Mouse (Mus musculus) layer of hippocampus, adult 9-11 months (tissue): Measurements from ENCODE around the gene Cwc25.
"Not testable (repeated sequence)": the region's sequence is repeated elsewhere in the genome, so short reads cannot be mapped to it uniquely, and the experiment has no call there.

Experiments used
- DNase-seq: peaks from one replicate; pipeline ENCODE4 v3.0.0; 2022

Gene Cwc25

DNA sequence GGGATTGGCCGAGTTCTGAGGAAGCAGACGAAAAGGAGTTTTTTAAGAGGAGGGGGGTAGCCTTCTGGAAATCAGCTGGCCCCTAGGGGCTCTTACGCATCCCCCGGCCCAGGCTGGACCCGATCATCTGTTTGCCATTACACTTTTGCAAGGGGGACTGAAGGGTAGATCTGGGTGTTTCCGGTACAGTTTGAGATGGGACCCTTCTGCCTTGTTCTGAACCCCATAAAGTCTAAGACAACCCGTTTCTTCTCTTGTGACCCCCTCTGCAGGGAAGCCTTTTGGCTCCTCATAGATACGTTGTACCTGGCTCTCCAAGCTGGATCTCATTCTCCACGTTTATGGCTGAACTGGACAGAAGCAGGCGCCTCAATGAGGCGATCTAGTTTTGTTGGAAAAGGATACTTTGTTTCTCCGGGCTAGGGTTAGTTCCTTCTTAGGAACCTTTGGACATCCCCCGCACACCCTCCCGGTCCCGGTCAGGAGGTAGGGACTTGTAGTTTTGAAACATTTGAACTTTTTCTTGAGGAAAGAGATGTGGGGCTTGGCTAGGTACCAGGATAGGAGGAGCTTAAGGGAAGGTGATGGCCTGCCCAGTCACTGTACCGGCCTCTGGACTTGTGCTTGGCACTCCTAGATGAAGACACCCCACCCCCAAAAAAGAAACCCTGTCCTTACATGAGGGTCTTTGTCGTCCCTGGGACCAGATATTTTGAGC lies 34.5 kb upstream of the Cwc25 start:
- DNase-seq = no peak

DNA sequence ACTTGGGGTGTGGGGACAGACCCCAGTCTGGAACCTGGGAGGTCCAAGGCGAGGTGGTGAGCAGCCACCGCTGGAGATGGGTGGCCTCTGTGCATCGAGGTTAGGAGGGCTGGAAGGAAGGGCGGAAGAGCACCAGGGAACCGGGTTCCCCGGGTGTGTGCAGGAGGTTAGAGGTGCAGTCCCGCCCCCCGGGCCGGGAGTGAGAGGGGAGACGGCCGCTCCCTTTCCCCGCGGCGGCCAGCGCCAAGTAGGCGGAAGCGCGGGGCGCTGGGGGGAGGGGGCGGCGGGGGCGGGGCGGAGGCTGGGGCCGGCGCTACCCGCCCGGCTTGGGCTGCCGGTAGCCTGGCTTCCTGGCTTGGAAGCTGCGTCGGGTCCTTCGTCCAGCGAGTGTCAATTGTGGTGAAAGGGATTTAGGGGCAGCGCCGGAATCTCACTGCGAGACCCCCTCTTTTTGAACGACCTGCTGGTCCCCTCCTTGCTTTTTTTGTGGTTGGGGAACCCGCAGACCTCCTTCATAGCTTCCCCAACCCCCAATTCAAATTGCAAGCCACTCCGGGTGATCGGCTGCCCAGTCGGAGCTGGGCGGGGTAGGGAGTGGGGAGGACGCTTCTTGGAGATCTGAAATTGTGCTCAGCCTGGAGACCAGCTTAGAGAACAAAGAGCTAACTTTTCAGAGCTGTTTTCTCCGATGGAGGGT lies 33.8 kb upstream of the Cwc25 start:
- peak; percentile 67 for DNase-seq

DNA sequence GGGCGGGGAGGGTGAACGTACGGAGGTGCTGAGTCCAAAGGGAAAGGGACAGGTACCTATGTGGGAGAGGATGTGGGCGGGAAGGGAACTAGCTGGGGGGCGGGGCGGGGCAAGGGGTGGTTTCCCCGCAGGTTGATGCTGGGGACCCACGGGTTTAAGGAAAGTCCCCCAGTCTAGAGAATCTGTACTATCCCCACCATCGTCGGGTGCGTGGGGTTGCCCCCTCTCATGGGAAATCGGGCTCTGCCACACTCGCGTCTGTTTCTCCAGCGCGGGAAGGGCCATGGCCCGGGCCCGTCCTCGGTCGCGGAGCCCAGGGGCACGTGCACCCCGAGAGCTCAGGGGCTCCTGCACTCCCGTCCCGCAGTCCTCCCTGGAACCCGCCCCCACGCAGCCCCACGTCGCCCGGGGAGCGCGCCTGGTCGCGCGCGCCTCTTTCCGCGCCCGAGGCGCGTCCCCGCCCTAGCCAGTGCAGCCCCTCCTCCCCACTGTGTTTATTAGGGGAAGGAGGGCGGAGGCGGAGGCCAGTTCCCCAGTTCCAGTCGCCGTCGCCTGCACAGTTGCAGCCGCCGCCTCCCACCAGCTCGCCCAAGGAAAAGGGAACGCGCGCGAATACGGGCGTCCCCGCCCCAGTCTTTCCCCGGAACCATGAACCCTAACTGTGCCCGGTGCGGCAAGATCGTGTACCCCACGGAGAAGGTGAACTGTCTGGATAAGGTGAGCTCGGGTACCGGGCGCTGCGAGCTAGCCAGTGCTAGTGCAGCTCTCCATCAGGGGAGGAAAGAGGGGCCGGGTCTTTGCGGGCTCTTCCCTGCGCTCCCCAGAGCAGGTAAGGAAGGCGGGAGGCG lies 33.0 kb upstream of the Cwc25 start:
- peak; percentile 90 for DNase-seq

- peak; percentile 87 for DNase-seq
Observed at GRCm38 (mm10) chr11:97798782-97799145, 32.4 kb upstream of the Cwc25 start, which contains the start of gene Lasp1. Lasp1 (plus strand) TSS chr11:97799000.

DNA sequence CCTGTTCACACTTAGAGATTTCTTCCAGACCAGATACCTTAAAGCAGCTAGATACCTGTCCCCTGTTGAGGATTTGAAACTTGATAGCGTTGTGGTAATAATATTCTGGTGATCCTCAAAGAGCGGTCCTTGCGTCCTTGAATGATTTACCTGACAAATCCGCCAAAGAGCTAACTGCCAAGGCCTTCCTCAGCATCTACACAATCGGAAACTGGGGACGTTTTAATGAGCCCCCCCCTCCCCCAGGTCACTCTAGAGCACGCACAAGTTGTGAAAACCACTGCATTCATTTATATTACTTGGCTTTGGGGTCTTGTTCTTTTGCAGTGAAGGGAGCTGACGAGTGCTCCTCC lies 31.7 kb upstream of the Cwc25 start:
- DNase-seq = no peak

- DNase-seq = no peak
Observed at GRCm38 (mm10) chr11:97797369-97798082, 31.2 kb upstream of the Cwc25 start.

DNA sequence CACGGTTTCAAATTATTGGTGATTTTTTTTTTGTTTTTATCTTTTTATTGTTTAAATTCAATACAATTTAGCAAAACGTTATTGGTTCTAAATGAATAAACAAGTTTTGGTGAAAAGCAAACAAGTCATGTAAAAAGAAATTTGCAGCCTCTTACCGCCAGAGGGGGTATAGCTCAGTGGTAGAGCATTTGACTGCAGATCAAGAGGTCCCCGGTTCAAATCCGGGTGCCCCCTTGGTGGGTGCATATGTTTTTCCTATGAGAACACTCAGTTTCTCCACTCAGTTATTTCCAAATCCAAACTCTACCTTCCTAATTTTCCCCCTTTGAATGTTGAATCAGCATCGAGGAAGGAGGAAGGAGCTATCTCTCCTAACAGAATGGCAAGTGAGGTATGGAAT lies 30.6 kb upstream of the Cwc25 start:
- peak; percentile 76 for DNase-seq

DNA sequence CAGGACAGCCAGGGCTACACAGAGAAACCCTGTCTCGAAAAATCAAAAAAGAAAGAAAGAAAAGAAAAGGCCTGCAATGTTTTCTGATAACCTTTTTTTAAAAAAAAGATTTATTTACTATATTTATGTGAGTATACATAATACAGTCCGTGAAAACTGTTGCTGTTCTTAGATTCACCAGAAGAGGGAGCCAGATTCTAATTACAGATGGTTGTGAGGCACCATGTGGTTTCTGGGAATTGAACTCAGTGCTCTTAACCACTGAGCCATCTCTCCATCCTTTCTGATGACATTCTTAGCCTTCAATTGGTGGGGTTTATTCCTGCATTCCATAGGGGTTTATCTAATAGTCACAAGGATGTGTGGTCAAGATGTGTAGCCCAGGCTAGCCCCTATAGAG lies 26.8 kb upstream of the Cwc25 start:
- no peak for DNase-seq

DNA sequence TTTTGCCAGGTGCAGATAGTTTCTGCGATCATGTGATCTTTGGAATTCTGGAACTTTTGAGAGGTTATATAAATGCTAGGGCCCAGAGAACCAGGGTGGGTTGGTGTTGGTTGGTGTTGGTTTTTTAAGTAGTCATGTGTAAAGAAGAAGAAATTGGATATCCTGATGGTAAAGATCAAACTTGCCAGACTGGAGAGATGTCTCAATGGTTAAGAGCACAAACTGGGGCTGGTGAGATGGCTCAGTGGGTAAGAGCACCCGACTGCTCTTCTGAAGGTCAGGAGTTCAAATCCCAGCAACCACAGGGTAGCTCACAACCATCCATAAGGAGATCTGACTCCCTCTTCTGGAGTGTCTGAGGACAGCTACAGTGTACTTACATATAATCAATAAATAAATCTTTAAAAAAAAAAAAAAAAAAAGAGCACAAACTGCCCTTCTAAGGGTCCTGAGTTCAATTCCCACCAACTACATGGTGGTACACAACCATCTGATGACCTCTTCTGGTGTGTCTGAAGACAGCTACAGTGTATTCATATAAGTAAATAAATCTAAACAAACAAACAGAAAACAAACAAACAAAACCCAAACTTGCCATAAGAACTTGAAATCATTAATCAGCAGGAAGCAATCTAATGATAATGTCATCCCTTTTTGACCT lies 24.6 kb upstream of the Cwc25 start:
- not testable (repeated sequence) for DNase-seq

- DNase-seq = no peak
Observed at GRCm38 (mm10) chr11:97789727-97790126, 23.4 kb upstream of the Cwc25 start.

DNA sequence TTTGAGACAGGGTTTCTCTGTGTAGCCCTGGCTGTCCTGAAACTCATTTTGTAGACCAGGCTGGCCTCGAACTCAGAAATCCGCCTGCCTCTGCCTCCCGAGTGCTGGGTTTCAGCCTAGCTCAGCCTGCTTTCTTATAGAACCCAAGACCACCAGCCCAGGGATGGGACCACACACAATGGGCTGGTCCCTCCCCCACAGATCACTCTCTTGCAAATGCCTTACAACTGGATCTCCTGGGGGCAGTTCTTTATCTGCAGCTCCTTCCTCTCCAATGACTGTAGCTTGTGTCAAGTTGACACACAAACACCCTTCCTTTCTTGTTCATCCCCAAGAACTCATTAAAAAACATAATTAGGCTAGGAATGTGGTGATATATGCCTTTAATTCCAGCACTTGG lies 21.6 kb upstream of the Cwc25 start:
- no peak for DNase-seq

GRCm38 (mm10) chr11:97782564-97782895 lies 16.2 kb upstream of the Cwc25 start:
- DNase-seq = no peak

GRCm38 (mm10) chr11:97781832-97782563 lies 15.6 kb upstream of the Cwc25 start, which contains the start of gene Rpl23:
Rpl23 (minus strand) TSS chr11:97782437.
- peak; percentile 99 for DNase-seq

DNA sequence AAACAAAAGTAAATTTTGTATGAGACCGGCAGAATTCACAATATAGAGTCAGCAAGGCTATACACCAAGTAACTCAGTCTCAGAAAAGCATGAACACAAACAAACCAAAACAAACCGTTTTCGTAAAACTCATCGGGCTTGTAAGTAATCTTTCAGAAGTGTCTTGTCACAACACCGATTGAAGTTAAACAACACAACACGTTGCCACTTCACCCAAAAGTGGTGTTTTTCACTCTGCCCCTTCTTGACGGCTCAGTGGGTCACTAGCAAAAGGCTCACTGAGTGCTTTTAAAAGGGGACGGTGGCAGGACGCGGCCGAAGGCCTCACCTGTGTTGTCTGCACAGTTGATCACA lies 15.1 kb upstream of the Cwc25 start:
- DNase-seq = no peak

DNA sequence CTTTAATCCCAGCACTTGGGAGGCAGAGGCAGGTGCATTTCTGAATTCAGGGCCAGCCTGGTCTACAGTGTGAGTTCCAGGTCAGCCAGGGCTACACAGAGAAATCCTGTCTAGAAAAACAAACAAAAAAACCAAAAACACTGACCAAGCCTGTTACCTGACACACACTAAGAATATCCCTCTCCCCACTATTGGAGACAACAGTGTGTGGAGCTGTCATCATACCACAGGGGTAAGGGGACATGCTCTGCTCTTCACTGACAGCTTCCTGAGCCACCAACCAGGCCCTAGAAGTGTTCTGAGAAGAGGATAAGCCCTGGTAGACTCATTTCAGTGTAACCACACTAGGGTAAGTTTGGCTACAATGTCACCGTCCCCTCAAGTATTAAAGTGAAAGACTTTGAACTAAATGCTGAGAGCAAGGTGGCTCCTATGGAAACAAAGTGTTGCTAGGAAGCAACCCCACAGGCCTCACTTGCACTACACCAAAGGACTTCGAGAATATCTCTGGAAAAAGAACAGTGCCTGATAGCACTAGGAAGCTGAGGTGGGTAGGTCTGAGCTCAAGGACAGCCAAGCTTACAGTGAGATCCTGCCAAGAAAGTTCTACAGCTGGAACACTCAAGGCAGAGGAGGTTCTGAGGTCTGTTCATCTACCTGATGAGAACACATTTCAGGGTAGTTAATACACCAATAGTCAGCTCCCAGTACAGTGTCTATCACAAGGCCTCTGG lies 13.8 kb upstream of the Cwc25 start:
- DNase-seq = no peak

DNA sequence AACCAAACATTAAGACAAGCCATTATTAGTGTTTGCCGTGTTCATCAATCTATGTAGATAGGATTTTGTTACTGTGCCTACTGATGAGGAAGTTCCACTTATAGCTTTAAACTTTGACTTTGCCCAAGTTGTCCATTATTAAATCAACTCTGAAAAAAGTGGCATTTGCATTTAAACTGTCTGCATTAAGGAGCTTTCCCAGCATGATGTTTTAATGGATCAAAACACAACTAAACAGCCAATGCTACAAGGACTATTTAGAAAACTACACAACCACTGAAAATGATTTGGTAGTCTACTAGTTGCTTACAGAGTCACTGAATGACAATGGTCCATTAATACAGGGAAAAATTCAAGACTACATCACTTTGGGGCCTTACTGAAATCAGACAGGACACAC lies 12.6 kb upstream of the Cwc25 start:
- DNase-seq = no peak

GRCm38 (mm10) chr11:97777129-97777529 lies 10.8 kb upstream of the Cwc25 start:
- no peak for DNase-seq

DNA sequence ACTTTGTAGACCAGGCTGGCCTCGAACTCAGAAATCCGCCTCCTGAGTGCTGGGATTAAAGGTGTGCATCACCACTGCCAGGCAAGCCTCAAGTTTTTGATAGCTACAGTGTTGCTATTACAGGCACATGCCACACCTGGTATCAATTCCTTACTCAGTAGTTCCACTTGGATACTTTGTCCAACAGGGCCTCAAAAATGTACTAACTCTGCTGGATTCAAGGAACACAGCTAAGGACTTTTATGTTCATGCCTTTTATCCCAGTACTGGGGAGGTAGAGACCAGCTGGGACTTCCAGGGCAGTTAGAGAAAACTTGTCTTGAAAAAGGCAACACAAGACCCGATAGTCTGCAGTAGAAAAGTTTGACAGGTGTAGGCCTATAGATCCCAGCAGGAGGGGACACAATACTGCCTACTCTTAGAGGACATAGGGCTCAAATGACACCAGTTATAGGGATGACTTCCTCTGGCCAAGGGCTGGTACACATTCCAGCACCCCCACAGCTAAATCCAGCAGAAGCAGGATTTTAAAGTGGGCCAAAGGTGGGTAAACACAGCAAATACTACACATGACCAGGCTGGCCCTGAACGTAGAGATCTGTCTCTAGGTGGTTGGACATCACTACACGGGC lies 10.3 kb upstream of the Cwc25 start:
- no peak for DNase-seq

- no peak for DNase-seq
Observed at GRCm38 (mm10) chr11:97775808-97776496, 9.6 kb upstream of the Cwc25 start, which contains the start of gene 1700001P01Rik. 1700001P01Rik (minus strand) TSS chr11:97775918.

GRCm38 (mm10) chr11:97775186-97775585 lies 8.8 kb upstream of the Cwc25 start:
- no peak for DNase-seq
